Mouse (Mus musculus): ENCODE data around the gene Fbln1. TPM values are rescaled to one million over a fixed set of nuclear protein-coding genes. Genes with fewer than 3 reads are reported as not detected.

Gene Fbln1
- polyA plus RNA-seq, 1 experiment from 2014 or later, result 145 TPM

DNA sequence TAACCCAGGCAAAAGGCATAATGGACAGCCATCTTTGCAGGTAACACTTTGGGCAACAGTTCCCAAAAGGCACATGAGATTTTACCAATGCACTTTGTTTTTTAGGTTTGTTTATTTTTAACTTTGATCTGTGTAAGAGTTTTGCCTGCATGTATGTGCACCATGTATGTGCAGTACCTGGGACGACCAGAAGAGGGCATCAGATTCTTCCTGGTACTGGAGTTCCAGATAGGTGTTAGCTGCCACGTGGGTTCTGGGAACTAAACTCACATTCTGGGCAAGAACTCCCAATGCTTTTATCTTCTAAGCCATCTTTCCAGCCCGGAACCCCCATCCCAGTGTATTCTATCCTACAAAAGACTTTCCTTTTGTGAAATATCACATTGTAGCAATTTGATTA, 3.6 kb downstream of the Fbln1 start:
- no peak overlapping the region for H3K4me2 ChIP-seq
- 83% methylated on average over 3 of the region's 3 CpGs for WGBS (ENCODE audit: insufficient replicate concordance)

GRCm38 (mm10) chr15:85210686-85211085, 4.9 kb downstream of the Fbln1 start:
- Histone ChIP-seq H3K36me3 (ENCODE audit: control insufficient read depth, insufficient read depth, low read length) (peaks cover 13% of the 10 kb centered on the region), H3K27ac (ENCODE audit: low read depth, low read length) (no peak overlapping the region), H3K4me3 (ENCODE audit: low read depth, low read length) (no peak overlapping the region), H3K9me3 (replicated peaks; ENCODE audit: control insufficient read depth, low read length) (peaks cover 4% of the 10 kb centered on the region; the same call in 1 of the 2 replicates), H3K27me3 (ENCODE audit: control insufficient read depth, insufficient read depth, low read length) (no peaks in the 10 kb centered on the region), H3K4me2 (no peak overlapping the region), H3K9ac (ENCODE audit: low read depth, low read length) (no peak overlapping the region), H3K4me1 (ENCODE audit: control insufficient read depth, insufficient read depth, low read length) (peaks cover 22% of the 10 kb centered on the region)
- no peak for ATAC-seq (replicated peaks; ENCODE audit: insufficient number of reproducible peaks, low FRiP score, low TSS enrichment)
- WGBS (ENCODE audit: insufficient replicate concordance), result 80% methylated on average over 12 of the region's 12 CpGs

More for the DNA sequence above, 3.6 kb downstream of the Fbln1 start:
- Histone ChIP-seq H3K9ac (ENCODE audit: low read depth, low read length) (no peak overlapping the region), H3K4me1 (ENCODE audit: control insufficient read depth, insufficient read depth, low read length) (peaks cover 22% of the 10 kb centered on the region), H3K27me3 (ENCODE audit: control insufficient read depth, insufficient read depth, low read length) (peaks cover 4% of the 10 kb centered on the region; the same call in 1 of the 2 replicates), H3K27ac (ENCODE audit: low read depth, low read length) (no peak overlapping the region), H3K36me3 (ENCODE audit: control insufficient read depth, insufficient read depth, low read length) (peaks cover 9% of the 10 kb centered on the region; the same call in 1 of the 2 replicates), H3K9me3 (replicated peaks; ENCODE audit: control insufficient read depth, low read length) (peaks cover 2% of the 10 kb centered on the region; the same call in 1 of the 2 replicates), H3K4me3 (ENCODE audit: low read depth, low read length) (no peak overlapping the region)
- ATAC-seq (replicated peaks; ENCODE audit: insufficient number of reproducible peaks, low FRiP score, low TSS enrichment), result no peak

DNA sequence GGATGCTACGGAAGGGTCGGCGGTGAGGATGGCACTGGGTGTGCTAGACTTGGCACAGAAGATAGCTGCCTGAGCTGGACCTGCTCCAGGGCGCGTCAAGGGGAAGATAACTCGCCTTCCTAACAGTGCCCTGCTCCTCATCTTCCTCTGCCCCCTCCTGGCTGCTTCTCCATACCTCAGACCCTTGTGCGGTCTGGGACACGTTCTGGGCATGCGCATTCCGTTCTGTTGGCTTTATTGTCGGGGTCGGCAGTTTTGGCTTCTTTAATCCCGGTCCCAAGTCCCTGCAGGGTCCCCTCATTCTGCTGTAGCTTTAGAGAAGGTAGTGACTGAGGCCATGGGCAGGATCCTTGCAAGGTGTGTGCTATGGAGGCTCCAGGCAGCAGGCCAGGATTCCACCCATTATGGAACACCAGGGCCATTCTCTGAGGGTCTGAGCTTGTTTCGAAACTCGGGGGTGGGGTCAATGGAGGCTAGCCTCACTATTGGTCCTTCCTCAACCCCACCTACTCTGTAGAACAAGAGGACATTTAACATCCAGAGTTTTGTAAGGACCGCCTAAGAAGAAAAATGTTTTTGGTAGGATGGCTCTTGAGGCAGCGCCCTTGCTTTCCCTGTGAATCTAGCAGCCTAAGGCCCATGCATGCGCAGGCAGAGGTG, 5.5 kb downstream of the Fbln1 start:
- Histone ChIP-seq H3K4me3 (ENCODE audit: low read depth, low read length) (no peak overlapping the region), H3K9ac (ENCODE audit: low read depth, low read length) (no peak overlapping the region), H3K4me1 (ENCODE audit: control insufficient read depth, insufficient read depth, low read length) (peaks cover 22% of the 10 kb centered on the region), H3K4me2 (no peak overlapping the region), H3K27me3 (ENCODE audit: control insufficient read depth, insufficient read depth, low read length) (no peaks in the 10 kb centered on the region), H3K36me3 (ENCODE audit: control insufficient read depth, insufficient read depth, low read length) (peaks cover 19% of the 10 kb centered on the region), H3K9me3 (replicated peaks; ENCODE audit: control insufficient read depth, low read length) (peaks cover 7% of the 10 kb centered on the region), H3K27ac (ENCODE audit: low read depth, low read length) (no peak overlapping the region)
- ATAC-seq (replicated peaks; ENCODE audit: insufficient number of reproducible peaks, low FRiP score, low TSS enrichment), result no peak
- WGBS (ENCODE audit: insufficient replicate concordance), result 89% methylated on average over 18 of the region's 18 CpGs

DNA sequence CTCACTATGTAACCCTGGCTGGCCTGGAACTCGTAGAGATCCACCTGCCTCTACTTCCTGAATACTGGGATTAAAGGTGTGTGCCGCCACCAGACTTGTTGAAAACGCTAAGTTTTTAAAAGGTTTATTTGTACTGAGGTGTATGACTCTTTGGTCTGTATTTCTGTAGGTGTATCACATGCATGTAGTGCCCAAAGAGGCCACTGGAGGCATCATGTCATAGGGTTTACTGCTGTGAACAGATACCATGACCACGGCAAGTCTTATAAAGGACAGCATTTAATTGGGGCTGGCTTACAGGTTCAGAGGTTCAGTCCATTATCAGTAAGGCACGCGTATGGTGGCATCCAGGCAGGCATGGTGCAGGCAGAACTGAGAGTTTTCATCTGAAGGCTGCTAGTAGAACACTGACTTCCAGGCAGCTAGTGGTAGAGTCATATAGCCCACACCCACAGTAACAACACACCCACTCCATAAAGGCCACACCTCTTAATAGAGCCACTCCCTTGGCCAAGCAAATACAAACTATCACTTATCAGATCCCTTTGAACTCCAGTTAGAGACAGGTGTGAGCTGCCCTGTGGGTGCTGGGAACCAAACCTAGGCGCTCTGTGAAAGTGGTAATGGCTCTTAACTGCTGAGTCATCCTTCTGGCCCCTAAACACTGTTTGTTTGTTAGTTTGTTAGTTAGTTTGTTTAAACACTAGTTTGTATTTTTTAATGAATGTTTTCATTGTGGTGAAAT, 10.5 kb downstream of the Fbln1 start:
- H3K36me3 ChIP-seq (ENCODE audit: control insufficient read depth, insufficient read depth, low read length), result peaks cover 15% of the 10 kb centered on the region
- no peaks in the 10 kb centered on the region for H3K27me3 ChIP-seq (ENCODE audit: control insufficient read depth, insufficient read depth, low read length)
- peaks cover 7% of the 10 kb centered on the region for H3K9me3 ChIP-seq (replicated peaks; ENCODE audit: control insufficient read depth, low read length)
- H3K9ac ChIP-seq (ENCODE audit: low read depth, low read length), result no peak overlapping the region
- H3K27ac ChIP-seq (ENCODE audit: low read depth, low read length), result no peak overlapping the region
- WGBS (ENCODE audit: insufficient replicate concordance), result 89% methylated on average over 7 of the region's 7 CpGs
- no peak overlapping the region for H3K4me3 ChIP-seq (ENCODE audit: low read depth, low read length)
- H3K4me1 ChIP-seq (ENCODE audit: control insufficient read depth, insufficient read depth, low read length), result peaks cover 15% of the 10 kb centered on the region; the same call in 1 of the 2 replicates
- no peak overlapping the region for H3K4me2 ChIP-seq
- no peak for ATAC-seq (replicated peaks; ENCODE audit: insufficient number of reproducible peaks, low FRiP score, low TSS enrichment)

DNA sequence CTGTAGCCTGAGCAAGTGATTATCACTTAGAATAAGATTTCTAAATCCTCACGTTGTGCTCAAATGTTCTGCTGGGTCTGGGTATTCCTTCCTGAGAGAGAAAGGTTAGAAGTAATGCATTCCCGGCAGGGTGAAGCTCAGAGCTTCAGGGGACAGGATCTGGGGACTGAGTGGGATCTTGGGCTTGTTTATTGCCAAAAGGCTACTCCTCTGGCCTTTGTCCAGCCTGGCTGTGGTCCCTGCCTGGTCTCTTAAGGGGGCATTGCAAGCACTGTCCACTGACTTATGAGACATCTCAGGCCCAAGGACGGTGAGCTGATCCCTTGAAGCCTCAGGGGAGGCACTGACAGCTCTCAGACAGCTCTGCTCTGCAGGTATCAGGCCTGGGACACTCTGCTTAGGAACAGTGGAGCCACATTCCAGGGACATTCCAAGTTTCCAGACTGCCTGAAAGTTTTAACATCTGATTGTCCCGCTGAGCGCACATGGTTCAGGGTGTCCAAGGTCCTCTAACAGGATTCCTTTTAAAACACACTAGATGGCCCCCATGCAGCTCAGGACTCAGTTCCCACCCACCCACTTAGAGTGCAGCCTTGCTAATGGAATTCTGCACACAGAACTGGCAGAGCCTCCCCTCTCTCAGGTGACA, 13.0 kb downstream of the Fbln1 start:
- Histone ChIP-seq H3K27me3 (ENCODE audit: control insufficient read depth, insufficient read depth, low read length) (no peaks in the 10 kb centered on the region), H3K9ac (ENCODE audit: low read depth, low read length) (no peak overlapping the region), H3K9me3 (replicated peaks; ENCODE audit: control insufficient read depth, low read length) (peaks cover 4% of the 10 kb centered on the region), H3K4me3 (ENCODE audit: low read depth, low read length) (no peak overlapping the region), H3K27ac (ENCODE audit: low read depth, low read length) (no peak overlapping the region), H3K36me3 (ENCODE audit: control insufficient read depth, insufficient read depth, low read length) (peaks cover 20% of the 10 kb centered on the region), H3K4me1 (ENCODE audit: control insufficient read depth, insufficient read depth, low read length) (peaks cover 20% of the 10 kb centered on the region; the same call in 1 of the 2 replicates), H3K4me2 (no peak overlapping the region)
- WGBS (ENCODE audit: insufficient replicate concordance), result 60% methylated on average over 5 of the region's 5 CpGs
- no peak for ATAC-seq (replicated peaks; ENCODE audit: insufficient number of reproducible peaks, low FRiP score, low TSS enrichment)

DNA sequence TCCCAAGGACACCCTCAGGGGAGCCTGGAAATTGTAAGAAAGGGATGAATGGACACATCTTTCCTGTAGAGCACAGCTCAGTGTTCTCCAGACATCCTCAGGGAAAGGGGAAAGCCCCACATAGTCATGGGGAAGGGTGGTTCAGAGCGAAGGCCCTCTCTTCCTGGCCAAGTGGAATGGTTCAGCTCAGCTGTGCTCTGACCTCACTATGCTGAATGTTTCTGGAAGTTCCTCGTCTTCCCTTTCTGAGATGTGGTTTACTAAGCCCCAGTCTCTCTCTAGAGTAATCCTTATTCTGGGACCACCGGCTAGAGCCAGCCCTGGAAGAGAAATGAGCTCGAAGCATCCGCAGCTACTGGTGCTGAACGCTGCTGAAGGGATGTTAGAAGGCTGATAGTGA, 14.6 kb downstream of the Fbln1 start:
- H3K9ac ChIP-seq (ENCODE audit: low read depth, low read length), result no peak overlapping the region
- H3K4me2 ChIP-seq, result no peak overlapping the region
- H3K9me3 ChIP-seq (replicated peaks; ENCODE audit: control insufficient read depth, low read length), result peaks cover 4% of the 10 kb centered on the region
- H3K27ac ChIP-seq (ENCODE audit: low read depth, low read length), result no peak overlapping the region
- no peak overlapping the region for H3K4me3 ChIP-seq (ENCODE audit: low read depth, low read length)
- ATAC-seq (replicated peaks; ENCODE audit: insufficient number of reproducible peaks, low FRiP score, low TSS enrichment), result no peak
- peaks cover 20% of the 10 kb centered on the region; the same call in 1 of the 2 replicates for H3K4me1 ChIP-seq (ENCODE audit: control insufficient read depth, insufficient read depth, low read length)
- 83% methylated on average over 6 of the region's 6 CpGs for WGBS (ENCODE audit: insufficient replicate concordance)
- H3K27me3 ChIP-seq (ENCODE audit: control insufficient read depth, insufficient read depth, low read length), result no peaks in the 10 kb centered on the region
- peaks cover 30% of the 10 kb centered on the region for H3K36me3 ChIP-seq (ENCODE audit: control insufficient read depth, insufficient read depth, low read length)

- Histone ChIP-seq H3K27me3 (ENCODE audit: control insufficient read depth, insufficient read depth, low read length) (no peaks in the 10 kb centered on the region), H3K4me2 (no peak overlapping the region), H3K9me3 (replicated peaks; ENCODE audit: control insufficient read depth, low read length) (no peaks in the 10 kb centered on the region; the same call in 1 of the 2 replicates), H3K4me1 (ENCODE audit: control insufficient read depth, insufficient read depth, low read length) (peaks cover 20% of the 10 kb centered on the region; the same call in 1 of the 2 replicates), H3K27ac (ENCODE audit: low read depth, low read length) (0 out of 2 replicates have a peak overlapping the region, but pooled peaks have one; percentile 12), H3K36me3 (ENCODE audit: control insufficient read depth, insufficient read depth, low read length) (peaks cover 25% of the 10 kb centered on the region), H3K9ac (ENCODE audit: low read depth, low read length) (no peak overlapping the region), H3K4me3 (ENCODE audit: low read depth, low read length) (no peak overlapping the region)
- ATAC-seq (replicated peaks; ENCODE audit: insufficient number of reproducible peaks, low FRiP score, low TSS enrichment), result no peak
- 64% methylated on average over 12 of the region's 12 CpGs for WGBS (ENCODE audit: insufficient replicate concordance)
Observed at GRCm38 (mm10) chr15:85221115-85221854, 15.5 kb downstream of the Fbln1 start.

- ATAC-seq (replicated peaks; ENCODE audit: insufficient number of reproducible peaks, low FRiP score, low TSS enrichment), result no peak
- no peak overlapping the region for H3K9ac ChIP-seq (ENCODE audit: low read depth, low read length)
- H3K4me2 ChIP-seq, result no peak overlapping the region
- H3K27ac ChIP-seq (ENCODE audit: low read depth, low read length), result no peak overlapping the region
- H3K4me3 ChIP-seq (ENCODE audit: low read depth, low read length), result no peak overlapping the region
- H3K27me3 ChIP-seq (ENCODE audit: control insufficient read depth, insufficient read depth, low read length), result no peaks in the 10 kb centered on the region
- H3K4me1 ChIP-seq (ENCODE audit: control insufficient read depth, insufficient read depth, low read length), result peaks cover 24% of the 10 kb centered on the region
- 88% methylated on average over 3 of the region's 3 CpGs for WGBS (ENCODE audit: insufficient replicate concordance)
- H3K9me3 ChIP-seq (replicated peaks; ENCODE audit: control insufficient read depth, low read length), result no peaks in the 10 kb centered on the region
- H3K36me3 ChIP-seq (ENCODE audit: control insufficient read depth, insufficient read depth, low read length), result peaks cover 33% of the 10 kb centered on the region
Observed at GRCm38 (mm10) chr15:85225693-85226092, 19.9 kb downstream of the Fbln1 start.

Measured in heart, embryonic 11.5 days (tissue).